8 mouse cellular contexts compared by ENCODE assay signal in genomic region chr7:29768090-29768900, GRCm38 (mm10). TPM values are rescaled to one million over a fixed set of nuclear protein-coding genes. Genes with fewer than 3 reads are reported as not detected.
DNase-seq lines count a peak whose midpoint lies in the region; ATAC-seq and TF ChIP-seq lines count a peak whose summit lies in the region.

Gene Zfp84, plus strand, starts transcription at chr7:29768552.

- peaks cover 23% of the 10 kb centered on the region for H3K4me1 ChIP-seq in forebrain, embryonic 10.5 days
- H3K4me1 ChIP-seq in heart, embryonic 15.5 days (replicated peaks) = peaks cover 16% of the 10 kb centered on the region
- peaks cover 11 to 14% of the 10 kb centered on the region in 2 experiments; a peak in 3 of 4 replicates for H3K4me1 ChIP-seq in liver, embryonic 14.5 days (replicated peaks; ENCODE audit: control insufficient read depth in 2 of 2, insufficient read depth in 2 of 2, low read length in 1 of 2)
- H3K4me1 ChIP-seq in neural tube, embryonic 11.5 days (ENCODE audit: control insufficient read depth, insufficient read depth, low read length) = peaks cover 5% of the 10 kb centered on the region
- H3K4me1 ChIP-seq in stomach, postnatal 0 days (replicated peaks; ENCODE audit: control insufficient read depth, insufficient read depth) = 0 out of 2 replicates have a peak, but pooled peaks cover 3% of the 10 kb centered on the region

- no peaks in the 10 kb centered on the region for H3K9me3 ChIP-seq in forebrain, embryonic 10.5 days
- H3K9me3 ChIP-seq in heart, embryonic 15.5 days (replicated peaks) = no peaks in the 10 kb centered on the region
- H3K9me3 ChIP-seq in liver, embryonic 14.5 days (ENCODE audit: control insufficient read depth, low read length) = no peaks in the 10 kb centered on the region
- H3K9me3 ChIP-seq in neural tube, embryonic 11.5 days (ENCODE audit: control insufficient read depth, low read length) = no peaks in the 10 kb centered on the region
- H3K9me3 ChIP-seq in stomach, postnatal 0 days (ENCODE audit: control insufficient read depth, low read length) = no peaks in the 10 kb centered on the region

- H3K36me3 ChIP-seq in forebrain, embryonic 10.5 days (replicated peaks) = peaks cover 25% of the 10 kb centered on the region
- peaks cover 7% of the 10 kb centered on the region for H3K36me3 ChIP-seq in heart, embryonic 15.5 days
- peaks cover 2% of the 10 kb centered on the region; the same call in 1 of the 2 replicates for H3K36me3 ChIP-seq in liver, embryonic 14.5 days (replicated peaks; ENCODE audit: control insufficient read depth, insufficient read depth, low read depth)
- no peaks in the 10 kb centered on the region for H3K36me3 ChIP-seq in neural tube, embryonic 11.5 days (ENCODE audit: control insufficient read depth, insufficient read depth, low read length)
- H3K36me3 ChIP-seq in stomach, postnatal 0 days (ENCODE audit: control insufficient read depth, insufficient read depth, low read length) = no peaks in the 10 kb centered on the region

- no peak; the same call in 1 of the 2 replicates for TF ChIP-seq EP300 in liver, embryonic 14.5 days (IDR thresholded peaks at IDR 0.05; ENCODE audit: low read depth)
- TF ChIP-seq EP300 in stomach, postnatal 0 days (optimal IDR thresholded peaks at IDR 0.05) = no peak

- peak within 1 kb of the TSS; percentile 89 for H3K27ac ChIP-seq in forebrain, embryonic 10.5 days
- peak within 1 kb of the TSS; percentile 91 for H3K27ac ChIP-seq in heart, embryonic 15.5 days
- peak within 1 kb of the TSS; percentile 66 for H3K27ac ChIP-seq in liver, embryonic 14.5 days
- no peak within 1 kb of the TSS for H3K27ac ChIP-seq in neural tube, embryonic 11.5 days (ENCODE audit: low read depth, low read length)
- H3K27ac ChIP-seq in stomach, postnatal 0 days (replicated peaks) = peak within 1 kb of the TSS; percentile 91

- peak; percentile 24; the same call in 1 of the 2 replicates for TF ChIP-seq CTCF in liver, embryonic 14.5 days (IDR thresholded peaks at IDR 0.05; ENCODE audit: low read depth)
- peak; percentile 22 for TF ChIP-seq CTCF in stomach, postnatal 0 days (IDR thresholded peaks at IDR 0.05; ENCODE audit: low read depth)

- peak; percentile 82 to 91 for DNase-seq in CD8-positive naive resting alpha-beta T cell, adult 2 months (ENCODE audit: low read depth in 2 of 2, low spot score in 2 of 2)
- DNase-seq in c-Kit-negative CD71-positive TER-119-positive erythroid progenitor cells, embryonic 14.5 days (ENCODE audit: low read depth, low spot score) = peak; percentile 82
- peak; percentile 85 for DNase-seq in forebrain, embryonic 10.5 days (ENCODE audit: extremely low spot score, low spot score)
- DNase-seq in kidney, postnatal 25 days = peak; percentile 90 to 94
- peak; percentile 85 to 90 (median 86) for DNase-seq in liver, embryonic 14.5 days (ENCODE audit: low read depth in 3 of 3, low spot score in 3 of 3)
- DNase-seq in neural tube, embryonic 11.5 days (ENCODE audit: low spot score) = peak; percentile 88
- peak; percentile 83 for DNase-seq in stomach, postnatal 0 days (ENCODE audit: low spot score)

- H3K9ac ChIP-seq in heart, embryonic 15.5 days = peak within 1 kb of the TSS; percentile 67
- peak within 1 kb of the TSS; percentile 71 for H3K9ac ChIP-seq in liver, embryonic 14.5 days (replicated peaks)
- peak within 1 kb of the TSS; percentile 66 for H3K9ac ChIP-seq in neural tube, embryonic 11.5 days (ENCODE audit: low read length)
- peak within 1 kb of the TSS; percentile 73 for H3K9ac ChIP-seq in stomach, postnatal 0 days (ENCODE audit: low read length)

- peak within 1 kb of the TSS; percentile 80 for H3K4me3 ChIP-seq in forebrain, embryonic 10.5 days
- H3K4me3 ChIP-seq in heart, embryonic 15.5 days = peak within 1 kb of the TSS; percentile 76
- peak within 1 kb of the TSS; percentile 81 to 98 for H3K4me3 ChIP-seq in liver, embryonic 14.5 days (ENCODE audit: insufficient read depth in 1 of 2, low read depth in 2 of 2, low read length in 2 of 2)
- peak within 1 kb of the TSS; percentile 64 for H3K4me3 ChIP-seq in neural tube, embryonic 11.5 days (ENCODE audit: low read depth, low read length)
- peak within 1 kb of the TSS; percentile 81 for H3K4me3 ChIP-seq in stomach, postnatal 0 days (ENCODE audit: low read depth, low read length)

- peak within 1 kb of the TSS; percentile 78 for H3K4me2 ChIP-seq in heart, embryonic 15.5 days
- H3K4me2 ChIP-seq in liver, embryonic 14.5 days (ENCODE audit: low read depth) = peak within 1 kb of the TSS; percentile 92
- H3K4me2 ChIP-seq in neural tube, embryonic 11.5 days (ENCODE audit: low read depth) = peak within 1 kb of the TSS; percentile 66
- peak within 1 kb of the TSS; percentile 71 for H3K4me2 ChIP-seq in stomach, postnatal 0 days (replicated peaks; ENCODE audit: low read depth)

- no peaks in the 10 kb centered on the region for H3K27me3 ChIP-seq in forebrain, embryonic 10.5 days (ENCODE audit: poor library complexity, severe bottlenecking)
- no peaks in the 10 kb centered on the region for H3K27me3 ChIP-seq in heart, embryonic 15.5 days
- no peaks in the 10 kb centered on the region for H3K27me3 ChIP-seq in liver, embryonic 14.5 days (ENCODE audit: control insufficient read depth, insufficient read depth, low read length)
- no peaks in the 10 kb centered on the region for H3K27me3 ChIP-seq in neural tube, embryonic 11.5 days (ENCODE audit: control insufficient read depth, insufficient read depth, low read length)
- no peaks in the 10 kb centered on the region for H3K27me3 ChIP-seq in stomach, postnatal 0 days (ENCODE audit: control insufficient read depth, insufficient read depth, low read length)

- WGBS in forebrain, embryonic 10.5 days = under 1% methylated on average over 32 of the region's 32 CpGs
- WGBS in heart, embryonic 15.5 days = under 1% methylated on average over 32 of the region's 32 CpGs
- WGBS in liver, embryonic 14.5 days (ENCODE audit: insufficient replicate concordance) = under 1% methylated on average over 32 of the region's 32 CpGs
- under 1% methylated on average over 32 of the region's 32 CpGs for WGBS in neural tube, embryonic 11.5 days
- under 1% methylated on average over 32 of the region's 32 CpGs for WGBS in stomach, postnatal 0 days

- peak; percentile 93 for ATAC-seq in heart, embryonic 15.5 days (replicated peaks; ENCODE audit: insufficient number of reproducible peaks, insufficient read depth, low FRiP score, low read depth)
- peak; percentile 95 for ATAC-seq in liver, embryonic 14.5 days (ENCODE audit: insufficient read depth)
- ATAC-seq in neural tube, embryonic 11.5 days (ENCODE audit: insufficient read depth, low FRiP score, low TSS enrichment) = peak; percentile 93
- peak; percentile 97 for ATAC-seq in stomach, postnatal 0 days (ENCODE audit: low FRiP score, low TSS enrichment)

RNA-seq across cellular contexts. Expression of gene Zfp84, which starts in this region (rescaled TPM):
- 11.6 and 11.8 TPM in 2 replicates for polyA plus RNA-seq in forebrain, embryonic 10.5 days (2016; fragmentation: Nextera tagmentation; extraction: Ambion mirVana)
- polyA plus RNA-seq in heart, embryonic 15.5 days (2015; fragmentation: Nextera tagmentation; extraction: Ambion mirVana) = 7.6 and 8.9 TPM in 2 replicates
- polyA plus RNA-seq in liver, embryonic 14.5 days (2012; rRNA removed) = 2.2 and 2.8 TPM in 2 replicates
- 3.1 and 4.1 TPM in 2 replicates for polyA plus RNA-seq in liver, embryonic 14.5 days (2014; fragmentation: Nextera tagmentation; extraction: Ambion mirVana)
- 15.3 and 19.4 TPM in 2 replicates for polyA plus RNA-seq in neural tube, embryonic 11.5 days (2014; fragmentation: Nextera tagmentation; extraction: Ambion mirVana)
- 4.8 and 5.0 TPM in 2 replicates for polyA plus RNA-seq in stomach, postnatal 0 days (2015; fragmentation: Nextera tagmentation; extraction: Ambion mirVana)
